Mouse (Mus musculus): ENCODE measurements around the gene Lrrn4.

DNA sequence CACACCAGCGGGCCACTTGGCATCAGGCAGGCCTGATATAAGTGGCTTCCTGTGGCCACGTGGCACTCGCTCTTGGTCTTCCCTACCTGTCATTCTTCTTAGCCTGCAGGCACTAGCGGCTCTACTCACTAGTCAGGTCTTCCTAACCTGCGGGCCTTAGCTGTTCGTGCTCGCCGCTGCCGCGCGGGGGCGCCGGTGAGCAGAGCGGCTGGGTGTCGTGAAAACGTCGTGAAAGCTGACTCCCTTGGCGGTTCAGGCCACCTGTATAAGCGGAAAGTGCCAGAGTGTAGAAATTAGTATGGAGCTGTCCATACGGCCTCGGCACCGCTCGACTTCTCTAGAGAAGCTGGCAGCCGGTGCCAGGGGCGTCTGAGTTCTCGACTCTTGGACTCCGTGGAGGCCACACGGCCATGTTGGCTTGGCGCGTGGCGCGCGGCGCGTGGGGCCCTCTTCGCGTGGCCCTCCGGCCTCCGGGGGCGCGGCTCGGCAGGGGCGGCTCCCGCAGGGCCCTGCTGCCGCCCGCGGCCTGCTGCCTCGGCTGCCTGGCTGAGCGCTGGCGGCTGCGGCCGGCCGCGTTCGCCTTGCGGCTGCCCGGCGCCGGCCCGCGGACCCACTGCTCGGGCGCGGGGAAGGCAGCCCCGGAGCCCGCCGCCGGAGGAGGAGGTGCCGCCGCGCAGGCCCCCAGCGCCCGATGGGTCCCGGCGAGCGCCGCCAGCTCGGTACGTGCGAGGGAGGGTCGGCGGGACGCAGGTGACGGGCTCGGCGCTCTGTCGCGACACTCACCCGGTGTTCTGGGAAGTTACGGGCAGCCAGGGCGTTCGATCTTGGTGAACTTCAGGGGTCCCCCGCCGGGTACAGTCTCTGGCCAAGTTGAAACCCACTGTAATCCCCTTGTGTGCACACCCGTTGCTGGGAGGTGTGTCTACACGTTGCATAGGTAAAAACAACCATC, 34.0 kb downstream of the Lrrn4 start, which contains the start of gene Crls1:
- TF ChIP-seq ZC3H11A (IDR thresholded peaks at IDR 0.05; ENCODE audit: low read depth, low read length) = 0 out of 2 replicates have a peak, but pooled peaks have one; percentile 1
- peak; percentile 42; the same call in 1 of the 2 replicates for TF ChIP-seq USF2 (conservative IDR thresholded peaks at IDR 0.05; ENCODE audit: low read depth, low read length)
- no peak for TF ChIP-seq ZNF384 (IDR thresholded peaks at IDR 0.05; ENCODE audit: low read depth, low read length)
- TF ChIP-seq MAFK (IDR thresholded peaks at IDR 0.05; ENCODE audit: insufficient replicate concordance, low read length) = 0 out of 2 replicates have a peak, but pooled peaks have one; percentile 31
- peak; percentile 94 for TF ChIP-seq TBP (conservative IDR thresholded peaks at IDR 0.05; ENCODE audit: low read depth, low read length)

Measured in CH12.LX (cell line).